Mouse (Mus musculus) retina, postnatal 7 days (tissue): Measurements from ENCODE around the gene Slc22a2.
A peak's percentile ranks its signal among the peaks of the same experiment; 100 is the strongest.
"Not testable (repeated sequence)": the region's sequence is repeated elsewhere in the genome, so short reads cannot be mapped to it uniquely, and the experiment has no call there.

ENCODE experiments used
- DNase-seq: peaks from one replicate; pipeline ENCODE4 v3.0.0-alpha.2; 2012; ENCODE audit warnings: low read depth, low spot score

Gene Slc22a2

GRCm38 (mm10) chr17:12630976-12631730 is 47.2 kb downstream of the Slc22a2 start:
- no peak for DNase-seq

GRCm38 (mm10) chr17:12631771-12632600 is 48.1 kb downstream of the Slc22a2 start:
- no peak for DNase-seq

- DNase-seq = no peak
Measured at GRCm38 (mm10) chr17:12634814-12635213, 50.9 kb downstream of the Slc22a2 start.

- no peak for DNase-seq
Measured at GRCm38 (mm10) chr17:12639585-12639984, 55.7 kb downstream of the Slc22a2 start.

GRCm38 (mm10) chr17:12641087-12641486 is 57.2 kb downstream of the Slc22a2 start:
- DNase-seq = no peak

GRCm38 (mm10) chr17:12645461-12645860 is 61.5 kb downstream of the Slc22a2 start:
- DNase-seq = no peak

GRCm38 (mm10) chr17:12652604-12653003 is 68.7 kb downstream of the Slc22a2 start:
- DNase-seq = no peak

- no peak for DNase-seq
Measured at GRCm38 (mm10) chr17:12654061-12654460, 70.1 kb downstream of the Slc22a2 start.

GRCm38 (mm10) chr17:12655826-12656225 is 71.9 kb downstream of the Slc22a2 start:
- DNase-seq = no peak

- DNase-seq = no peak
Measured at GRCm38 (mm10) chr17:12658784-12659183, 74.9 kb downstream of the Slc22a2 start.

GRCm38 (mm10) chr17:12659233-12659632 is 75.3 kb downstream of the Slc22a2 start:
- no peak for DNase-seq

GRCm38 (mm10) chr17:12660572-12661260 is 76.8 kb downstream of the Slc22a2 start:
- DNase-seq = peak; percentile 38

- no peak for DNase-seq
Measured at GRCm38 (mm10) chr17:12664156-12664555, 80.2 kb downstream of the Slc22a2 start.

- DNase-seq = no peak
Measured at GRCm38 (mm10) chr17:12668478-12669362, 84.8 kb downstream of the Slc22a2 start.

GRCm38 (mm10) chr17:12669363-12669679 is 85.4 kb downstream of the Slc22a2 start:
- DNase-seq = no peak

GRCm38 (mm10) chr17:12671029-12671605 is 87.2 kb downstream of the Slc22a2 start:
- no peak for DNase-seq

GRCm38 (mm10) chr17:12672285-12672790 is 88.4 kb downstream of the Slc22a2 start:
- DNase-seq = no peak

GRCm38 (mm10) chr17:12673871-12674270 is 89.9 kb downstream of the Slc22a2 start:
- DNase-seq = no peak

- DNase-seq = not testable (repeated sequence)
Measured at GRCm38 (mm10) chr17:12674980-12675379, 91.0 kb downstream of the Slc22a2 start.

GRCm38 (mm10) chr17:12675646-12676045 is 91.7 kb downstream of the Slc22a2 start, which contains the start of gene Slc22a1:
Gene Slc22a1 (minus strand): TSS chr17:12675829.
- no peak for DNase-seq

GRCm38 (mm10) chr17:12677139-12677538 is 93.2 kb downstream of the Slc22a2 start:
- DNase-seq = no peak
